Mouse (Mus musculus): Measurements from ENCODE around the gene Orm2. TPM values are rescaled to one million over a fixed set of nuclear protein-coding genes. Genes with fewer than 3 reads are reported as not detected.
"Not testable (repeated sequence)": the region's sequence is repeated elsewhere in the genome, so short reads cannot be mapped to it uniquely, and the experiment has no call there.

Gene Orm2
- polyA plus RNA-seq (2015; fragmentation: Nextera tagmentation; extraction: Ambion mirVana), result not detected in 2 replicates

GRCm38 (mm10) chr4:63362150-63362549, at the start of gene Orm2:
Gene Orm2 (plus strand): TSS chr4:63362449.
- 91% methylated on average over 5 of the region's 5 CpGs for WGBS
- H3K4me2 ChIP-seq, result no peak within 1 kb of the TSS
- no peaks in the 10 kb centered on the region for H3K27me3 ChIP-seq
- ATAC-seq (ENCODE audit: low read depth), result no peak
- no peaks in the 10 kb centered on the region for H3K9me3 ChIP-seq
- H3K4me1 ChIP-seq (replicated peaks), result peaks cover 8% of the 10 kb centered on the region
- 0 out of 2 replicates have a peak, but pooled peaks cover 1% of the 10 kb centered on the region for H3K36me3 ChIP-seq
- H3K4me3 ChIP-seq, result no peak within 1 kb of the TSS
- H3K27ac ChIP-seq (replicated peaks), result no peak within 1 kb of the TSS
- no peak within 1 kb of the TSS for H3K9ac ChIP-seq

- no peak overlapping the region for H3K4me3 ChIP-seq
- H3K4me1 ChIP-seq (replicated peaks), result no peaks in the 10 kb centered on the region
- no peak overlapping the region for H3K27ac ChIP-seq (replicated peaks)
- no peaks in the 10 kb centered on the region for H3K27me3 ChIP-seq
- no peak overlapping the region for H3K9ac ChIP-seq
- no peak overlapping the region for H3K4me2 ChIP-seq
- no peaks in the 10 kb centered on the region for H3K9me3 ChIP-seq
- no peak for ATAC-seq (ENCODE audit: low read depth)
- WGBS, result 78% methylated on average over 5 of the region's 5 CpGs
- no peaks in the 10 kb centered on the region for H3K36me3 ChIP-seq
Measured at GRCm38 (mm10) chr4:63314063-63314462, 48.2 kb upstream of the Orm2 start.

- Histone ChIP-seq H3K4me1 (replicated peaks) (no peaks in the 10 kb centered on the region), H3K27ac (replicated peaks) (no peak overlapping the region), H3K9me3 (no peaks in the 10 kb centered on the region), H3K4me2 (no peak overlapping the region), H3K36me3 (peaks cover 1% of the 10 kb centered on the region; the same call in 1 of the 2 replicates), H3K4me3 (no peak overlapping the region), H3K9ac (no peak overlapping the region), H3K27me3 (no peaks in the 10 kb centered on the region)
- 73% methylated on average over 9 of the region's 9 CpGs for WGBS
- ATAC-seq (ENCODE audit: low read depth), result no peak
Measured at GRCm38 (mm10) chr4:63316076-63316746, 46.0 kb upstream of the Orm2 start.

- not testable (repeated sequence) for H3K4me1 ChIP-seq (replicated peaks); H3K27me3 ChIP-seq; H3K9me3 ChIP-seq; H3K27ac ChIP-seq (replicated peaks); ATAC-seq (ENCODE audit: low read depth); H3K36me3 ChIP-seq; H3K4me3 ChIP-seq; H3K9ac ChIP-seq; H3K4me2 ChIP-seq
- 28% methylated on average over 3 of the region's 3 CpGs for WGBS
Measured at GRCm38 (mm10) chr4:63319566-63319965, 42.7 kb upstream of the Orm2 start.

GRCm38 (mm10) chr4:63323275-63323815, 38.9 kb upstream of the Orm2 start:
- Histone ChIP-seq H3K9me3 (no peaks in the 10 kb centered on the region), H3K9ac (no peak overlapping the region), H3K4me1 (replicated peaks) (peaks cover 9% of the 10 kb centered on the region), H3K36me3 (peaks cover 9% of the 10 kb centered on the region), H3K4me3 (no peak overlapping the region), H3K27me3 (no peaks in the 10 kb centered on the region), H3K27ac (replicated peaks) (no peak overlapping the region), H3K4me2 (no peak overlapping the region)
- ATAC-seq (ENCODE audit: low read depth), result no peak
- WGBS, result 85% methylated on average over 8 of the region's 8 CpGs

- H3K9ac ChIP-seq, result no peak overlapping the region
- H3K4me3 ChIP-seq, result no peak overlapping the region
- no peaks in the 10 kb centered on the region for H3K4me1 ChIP-seq (replicated peaks)
- no peaks in the 10 kb centered on the region for H3K27me3 ChIP-seq
- no peak overlapping the region for H3K4me2 ChIP-seq
- H3K27ac ChIP-seq (replicated peaks), result no peak overlapping the region
- WGBS, result 96% methylated on average over 4 of the region's 4 CpGs
- no peak for ATAC-seq (ENCODE audit: low read depth)
- no peaks in the 10 kb centered on the region for H3K9me3 ChIP-seq
- no peaks in the 10 kb centered on the region for H3K36me3 ChIP-seq
Measured at GRCm38 (mm10) chr4:63333403-63333802, 28.8 kb upstream of the Orm2 start.

GRCm38 (mm10) chr4:63338414-63339076, 23.7 kb upstream of the Orm2 start:
- Histone ChIP-seq H3K4me3 (no peak overlapping the region), H3K4me2 (no peak overlapping the region), H3K9ac (no peak overlapping the region), H3K27me3 (no peaks in the 10 kb centered on the region), H3K9me3 (no peaks in the 10 kb centered on the region), H3K4me1 (replicated peaks) (no peaks in the 10 kb centered on the region), H3K36me3 (no peaks in the 10 kb centered on the region), H3K27ac (replicated peaks) (no peak overlapping the region)
- no peak for ATAC-seq (ENCODE audit: low read depth)
- 69% methylated on average over 3 of the region's 3 CpGs for WGBS

GRCm38 (mm10) chr4:63342491-63342890, 19.8 kb upstream of the Orm2 start:
- WGBS, result 75% methylated on average over 4 of the region's 4 CpGs
- Histone ChIP-seq H3K9me3 (no peaks in the 10 kb centered on the region), H3K4me3 (no peak overlapping the region), H3K4me2 (no peak overlapping the region), H3K36me3 (no peaks in the 10 kb centered on the region), H3K27me3 (no peaks in the 10 kb centered on the region), H3K4me1 (replicated peaks) (no peaks in the 10 kb centered on the region), H3K9ac (no peak overlapping the region), H3K27ac (replicated peaks) (no peak overlapping the region)
- ATAC-seq (ENCODE audit: low read depth), result no peak

GRCm38 (mm10) chr4:63343608-63344007, 18.6 kb upstream of the Orm2 start:
- Histone ChIP-seq H3K27ac (replicated peaks) (no peak overlapping the region), H3K36me3 (no peaks in the 10 kb centered on the region), H3K4me3 (no peak overlapping the region), H3K4me2 (no peak overlapping the region), H3K9ac (no peak overlapping the region), H3K4me1 (replicated peaks) (no peaks in the 10 kb centered on the region), H3K27me3 (no peaks in the 10 kb centered on the region), H3K9me3 (no peaks in the 10 kb centered on the region)
- WGBS, result 75% methylated on average over 3 of the region's 3 CpGs
- ATAC-seq (ENCODE audit: low read depth), result no peak

- Histone ChIP-seq H3K9me3 (no peaks in the 10 kb centered on the region), H3K27me3 (no peaks in the 10 kb centered on the region), H3K4me2 (no peak within 1 kb of the TSS), H3K27ac (replicated peaks) (no peak within 1 kb of the TSS), H3K36me3 (no peaks in the 10 kb centered on the region), H3K4me1 (replicated peaks) (no peaks in the 10 kb centered on the region), H3K9ac (no peak within 1 kb of the TSS), H3K4me3 (no peak within 1 kb of the TSS)
- WGBS, result 90% methylated on average over 8 of the region's 8 CpGs
- no peak for ATAC-seq (ENCODE audit: low read depth)
Measured at GRCm38 (mm10) chr4:63344295-63344694, 18.0 kb upstream of the Orm2 start, which contains the start of gene Orm1. Gene Orm1 (plus strand): TSS chr4:63344560.

GRCm38 (mm10) chr4:63345261-63345660, 17.0 kb upstream of the Orm2 start:
- Histone ChIP-seq H3K36me3 (no peaks in the 10 kb centered on the region), H3K4me2 (no peak overlapping the region), H3K4me1 (replicated peaks) (no peaks in the 10 kb centered on the region), H3K4me3 (no peak overlapping the region), H3K9ac (no peak overlapping the region), H3K27ac (replicated peaks) (no peak overlapping the region), H3K27me3 (no peaks in the 10 kb centered on the region), H3K9me3 (no peaks in the 10 kb centered on the region)
- ATAC-seq (ENCODE audit: low read depth), result no peak

- Histone ChIP-seq H3K9ac (no peak overlapping the region), H3K27ac (replicated peaks) (no peak overlapping the region), H3K4me2 (no peak overlapping the region), H3K9me3 (no peaks in the 10 kb centered on the region), H3K27me3 (no peaks in the 10 kb centered on the region), H3K4me3 (no peak overlapping the region), H3K36me3 (no peaks in the 10 kb centered on the region), H3K4me1 (replicated peaks) (no peaks in the 10 kb centered on the region)
- no peak for ATAC-seq (ENCODE audit: low read depth)
- 86% methylated on average over 4 of the region's 4 CpGs for WGBS
Measured at GRCm38 (mm10) chr4:63346659-63347058, 15.6 kb upstream of the Orm2 start.

Measured in neural tube, embryonic 13.5 days (tissue).